Mouse (Mus musculus) midbrain, postnatal 0 days (tissue): ENCODE data around the gene Hnrnpa0. TPM values are rescaled to one million over a fixed set of nuclear protein-coding genes. Genes with fewer than 3 reads are reported as not detected.

Source experiments
- ATAC-seq: fragments of 200-750 bp; cut with Nextera tagmentation; 2 replicates; pipeline ENCODE4 v1.8.0; 2017; ENCODE audit warnings: moderate number of reproducible peaks, mild to moderate bottlenecking, moderate TSS enrichment, moderate library complexity; ENCODE audit not compliant: low FRiP score
- DNase-seq: peaks from one replicate; pipeline ENCODE4 v3.0.0-alpha.2; 2015; ENCODE audit warnings: low spot score
- H3K27ac ChIP-seq: fragments of 300-500 bp; sonication (generic); 2 replicates; pipeline ENCODE4 v1.5.1; 2014; ENCODE audit warnings: low read depth, mild to moderate bottlenecking, low read length, mixed read lengths
- H3K27me3 ChIP-seq: fragments of 300-500 bp; sonication (generic); 2 replicates; pipeline ENCODE4 v1.6.1; 2014; ENCODE audit warnings: low read length, control low read depth, mixed read lengths; ENCODE audit not compliant: insufficient read depth
- H3K36me3 ChIP-seq: fragments of 300-500 bp; sonication (generic); 2 replicates; pipeline ENCODE4 v1.6.1; 2014; ENCODE audit warnings: low read length, control low read depth, mixed read lengths; ENCODE audit not compliant: insufficient read depth
- H3K4me1 ChIP-seq: fragments of 300-500 bp; sonication (generic); 2 replicates; pipeline ENCODE4 v1.6.1; 2014; ENCODE audit warnings: mild to moderate bottlenecking, control low read depth, antibody characterized with exemption, low read length, mixed read lengths; ENCODE audit not compliant: insufficient read depth
- H3K4me2 ChIP-seq: fragments of 300-500 bp; sonication (generic); 2 replicates; pipeline ENCODE4 v1.6.1; 2014; ENCODE audit warnings: low read depth, mild to moderate bottlenecking, low read length, mixed read lengths; ENCODE audit not compliant: poor library complexity, severe bottlenecking
- H3K4me3 ChIP-seq: fragments of 300-500 bp; sonication (generic); 2 replicates; pipeline ENCODE4 v1.5.1; 2014; ENCODE audit warnings: low read depth, mild to moderate bottlenecking, low read length, moderate library complexity
- H3K9ac ChIP-seq: fragments of 300-500 bp; sonication (generic); replicated peaks from 2 replicates; pipeline ENCODE4 v1.6.1; 2014; ENCODE audit warnings: mild to moderate bottlenecking, low read length, moderate library complexity, mixed read lengths; ENCODE audit not compliant: poor library complexity, severe bottlenecking
- H3K9me3 ChIP-seq: fragments of 300-500 bp; sonication (generic); 2 replicates; pipeline ENCODE4 v1.6.1; 2016; ENCODE audit warnings: low read length, control low read depth
- CTCF ChIP-seq: IDR thresholded peaks from 2 replicates; pipeline ENCODE4 v1.5.1; 2016; ENCODE audit warnings: antibody characterized with exemption, mild to moderate bottlenecking
- WGBS: fragments of 180-500 bp; shearing (Covaris S2); extraction: QIAGEN DNeasy Blood & Tissue Kit; methylation state at CpG from one replicate; pipeline ENCODE4 v1.1.7; 2014; 5-methylcytosine and 5-hydroxymethylcytosine counted together
- polyA plus RNA-seq: library from polyadenylated mRNA; unstranded; fragments of >200 nt; fragmentation: Nextera tagmentation; extraction: Ambion mirVana; gene quantifications from 2 replicates; pipeline ENCODE4 v1.2.1, GENCODE M21; 2015
- total RNA-seq: library from RNA; depleted of rRNA; stranded (reverse); fragments of >200 nt; gene quantifications from 2 replicates; pipeline ENCODE4 v1.2.3, GENCODE M21; 2014

Hnrnpa0 gene
- total and polyA plus RNA-seq, 2 experiments from 2014 or later: 62.5 to 185 TPM

- H3K27ac ChIP-seq: no peak overlapping the region
- ATAC-seq (no peak), DNase-seq (no peak)
- no peak overlapping the region for H3K9ac ChIP-seq
- TF ChIP-seq CTCF: no peak
- H3K4me3 ChIP-seq: no peak overlapping the region
- H3K27me3 ChIP-seq: no peaks in the 10 kb centered on the region
- WGBS: 70% methylated on average over 13 of the region's 13 CpGs
- H3K4me2 ChIP-seq: no peak overlapping the region
- H3K9me3 ChIP-seq: no peaks in the 10 kb centered on the region
- peaks cover 17% of the 10 kb centered on the region for H3K4me1 ChIP-seq
- no peaks in the 10 kb centered on the region for H3K36me3 ChIP-seq
Measured at GRCm38 (mm10) chr13:58115227-58115626, 13.1 kb downstream of the Hnrnpa0 start.

- WGBS: 1% methylated on average over 34 of the region's 35 CpGs
Measured at GRCm38 (mm10) chr13:58113061-58113900, 15.1 kb downstream of the Hnrnpa0 start, which contains the start of gene Klhl3. TSS of gene Klhl3 (minus strand) at chr13:58113592.

GRCm38 (mm10) chr13:58112601-58113041, 15.7 kb downstream of the Hnrnpa0 start:
- Histone ChIP-seq H3K4me2 (peak overlapping the region; percentile 77), H3K4me3 (peak overlapping the region; percentile 58), H3K4me1 (peaks cover 17% of the 10 kb centered on the region), H3K36me3 (no peaks in the 10 kb centered on the region), H3K27ac (peak overlapping the region; percentile 89), H3K9me3 (no peaks in the 10 kb centered on the region), H3K9ac (peak overlapping the region; percentile 68), H3K27me3 (no peaks in the 10 kb centered on the region)
- 13% methylated on average over 11 of the region's 11 CpGs for WGBS
- ATAC-seq (no peak), DNase-seq (no peak)
- TF ChIP-seq CTCF: no peak

More at GRCm38 (mm10) chr13:58113061-58113900, 15.1 kb downstream of the Hnrnpa0 start, which contains the start of gene Klhl3:
- TF ChIP-seq CTCF: peak; percentile 68
- peak within 1 kb of the TSS; percentile 58 for H3K4me3 ChIP-seq
- H3K4me1 ChIP-seq: peaks cover 17% of the 10 kb centered on the region
- no peaks in the 10 kb centered on the region for H3K27me3 ChIP-seq
- peak within 1 kb of the TSS; percentile 77 for H3K4me2 ChIP-seq
- peak within 1 kb of the TSS; percentile 68 for H3K9ac ChIP-seq
- H3K9me3 ChIP-seq: no peaks in the 10 kb centered on the region
- peak within 1 kb of the TSS; percentile 89 for H3K27ac ChIP-seq
- DNase-seq (peak; percentile 88), ATAC-seq (peak; percentile 90)
- H3K36me3 ChIP-seq: no peaks in the 10 kb centered on the region

GRCm38 (mm10) chr13:58112191-58112590, 16.2 kb downstream of the Hnrnpa0 start:
- peak overlapping the region; percentile 68 for H3K9ac ChIP-seq
- H3K9me3 ChIP-seq: no peaks in the 10 kb centered on the region
- H3K27ac ChIP-seq: peak overlapping the region; percentile 89
- TF ChIP-seq CTCF: no peak
- H3K27me3 ChIP-seq: no peaks in the 10 kb centered on the region
- H3K4me3 ChIP-seq: peak overlapping the region; percentile 58
- peaks cover 17% of the 10 kb centered on the region for H3K4me1 ChIP-seq
- no peaks in the 10 kb centered on the region for H3K36me3 ChIP-seq
- 57% methylated on average over 10 of the region's 10 CpGs for WGBS
- DNase-seq (no peak), ATAC-seq (no peak)
- peak overlapping the region; percentile 77 for H3K4me2 ChIP-seq

GRCm38 (mm10) chr13:58111306-58111705, 17.1 kb downstream of the Hnrnpa0 start:
- H3K27me3 ChIP-seq: no peaks in the 10 kb centered on the region
- DNase-seq (no peak), ATAC-seq (no peak)
- 92% methylated on average over 6 of the region's 6 CpGs for WGBS
- peak overlapping the region; percentile 77 for H3K4me2 ChIP-seq
- no peak overlapping the region for H3K27ac ChIP-seq
- H3K9ac ChIP-seq: no peak overlapping the region
- H3K4me1 ChIP-seq: peaks cover 17% of the 10 kb centered on the region
- H3K36me3 ChIP-seq: no peaks in the 10 kb centered on the region
- 0 out of 2 replicates have a peak overlapping the region, but pooled peaks have one; percentile 58 for H3K4me3 ChIP-seq
- TF ChIP-seq CTCF: no peak
- no peaks in the 10 kb centered on the region for H3K9me3 ChIP-seq

GRCm38 (mm10) chr13:58090643-58091042, 37.7 kb downstream of the Hnrnpa0 start:
- ATAC-seq: peak; percentile 83
- whole genome bisulfite sequencing: 4% methylated on average over 8 of the region's 8 CpGs

More at GRCm38 (mm10) chr13:58090643-58091042, 37.7 kb downstream of the Hnrnpa0 start:
- Histone ChIP-seq H3K27me3 (no peaks in the 10 kb centered on the region), H3K9ac (no peak overlapping the region), H3K9me3 (no peaks in the 10 kb centered on the region), H3K36me3 (peaks cover 14% of the 10 kb centered on the region), H3K27ac (peak overlapping the region; percentile 65; the same call in 1 of the 2 replicates), H3K4me3 (no peak overlapping the region), H3K4me2 (peak overlapping the region; percentile 37), H3K4me1 (peaks cover 9% of the 10 kb centered on the region; the same call in 1 of the 2 replicates)
- TF ChIP-seq CTCF: no peak
- peak; percentile 82 for DNase-seq
